Mouse (Mus musculus) hindbrain, embryonic 11.5 days (tissue): ENCODE results near the gene Evi5. TPM values are rescaled to one million over a fixed set of nuclear protein-coding genes. Genes with fewer than 3 reads are reported as not detected.
"Not testable (repeated sequence)": the region's sequence is repeated elsewhere in the genome, so short reads cannot be mapped to it uniquely, and the experiment has no call there.

Experiments used
- ATAC-seq: fragments of 200-750 bp; cut with Nextera tagmentation; 2 replicates; pipeline ENCODE4 v1.8.0; 2017; ENCODE audit warnings: mild to moderate bottlenecking, moderate TSS enrichment, moderate library complexity; ENCODE audit not compliant: low FRiP score
- DNase-seq: peaks from one replicate; pipeline ENCODE4 v3.0.0-alpha.2; 2015; ENCODE audit warnings: low spot score
- H3K27ac ChIP-seq: fragments of 300-500 bp; sonication (generic); 2 replicates; pipeline ENCODE4 v1.5.1; 2014; ENCODE audit warnings: mild to moderate bottlenecking, low read depth, low read length
- H3K27me3 ChIP-seq: fragments of 300-500 bp; sonication (generic); 2 replicates; pipeline ENCODE4 v1.6.1; 2014; ENCODE audit warnings: mild to moderate bottlenecking, low read length, moderate library complexity, mixed read lengths; ENCODE audit not compliant: control insufficient read depth, insufficient read depth
- H3K36me3 ChIP-seq: fragments of 300-500 bp; sonication (generic); 2 replicates; pipeline ENCODE4 v1.6.1; 2014; ENCODE audit warnings: mild to moderate bottlenecking, low read length, moderate library complexity, mixed read lengths; ENCODE audit not compliant: control insufficient read depth, insufficient read depth
- H3K4me1 ChIP-seq: fragments of 300-500 bp; sonication (generic); replicated peaks from 2 replicates; pipeline ENCODE4 v1.6.1; 2014; ENCODE audit warnings: low read length, mixed read lengths; ENCODE audit not compliant: control insufficient read depth, insufficient read depth
- H3K4me2 ChIP-seq: fragments of 300-500 bp; sonication (generic); replicated peaks from 2 replicates; pipeline ENCODE4 v1.6.1; 2014; ENCODE audit warnings: mild to moderate bottlenecking, low read depth, low read length
- H3K4me3 ChIP-seq: fragments of 300-500 bp; sonication (generic); 2 replicates; pipeline ENCODE4 v1.5.1; 2014; ENCODE audit warnings: low read depth, low read length
- H3K9ac ChIP-seq: fragments of 300-500 bp; sonication (generic); 2 replicates; pipeline ENCODE4 v1.6.1; 2014; ENCODE audit warnings: low read depth, low read length
- H3K9me3 ChIP-seq: fragments of 300-500 bp; sonication (generic); 2 replicates; pipeline ENCODE4 v1.6.1; 2016; ENCODE audit warnings: low read length; ENCODE audit not compliant: control insufficient read depth
- WGBS: fragments of 180-500 bp; shearing (Covaris S2); extraction: QIAGEN DNeasy Blood & Tissue Kit; methylation state at CpG from one replicate; pipeline ENCODE4 v1.1.7; 2014; 5-methylcytosine and 5-hydroxymethylcytosine counted together
- polyA plus RNA-seq: library from polyadenylated mRNA; unstranded; fragments of >200 nt; fragmentation: Nextera tagmentation; extraction: Ambion mirVana; gene quantifications from 2 replicates; pipeline ENCODE4 v1.2.1, GENCODE M21; 2014

Evi5 gene
- polyA plus RNA-seq, 1 experiment from 2014 or later = 59.5 TPM

DNA sequence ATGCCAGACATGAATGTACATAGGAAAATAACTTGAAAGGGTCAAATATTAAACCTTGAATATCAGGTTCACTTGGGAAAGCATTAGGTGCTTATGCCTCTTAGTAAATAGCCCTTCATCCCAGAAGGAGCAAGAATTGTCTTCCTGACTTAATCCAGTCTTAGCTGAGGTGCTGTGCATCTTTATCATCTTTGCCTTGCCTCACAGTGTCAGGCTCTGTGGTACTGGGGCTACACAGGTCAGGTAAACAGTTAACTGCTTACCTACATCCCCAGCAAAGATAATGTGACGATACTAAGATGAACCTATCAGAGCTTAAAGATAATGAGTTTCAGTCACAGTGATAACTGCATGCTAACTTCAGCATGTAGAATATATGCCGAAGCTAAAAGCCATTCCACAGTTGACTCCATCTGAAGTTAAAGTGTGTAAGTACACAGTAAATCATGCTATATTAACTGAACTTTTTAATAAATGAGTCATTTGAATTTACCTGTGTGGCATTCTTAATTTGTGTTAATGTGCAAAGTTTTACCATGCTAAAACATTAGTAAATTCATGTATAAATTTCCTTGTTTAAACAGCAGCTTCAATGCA lies 33.7 kb upstream of the Evi5 start:
- H3K36me3 ChIP-seq = peaks cover 14% of the 10 kb centered on the region; the same call in 1 of the 2 replicates
- WGBS = 92% methylated on average over 2 of the region's 2 CpGs

DNA sequence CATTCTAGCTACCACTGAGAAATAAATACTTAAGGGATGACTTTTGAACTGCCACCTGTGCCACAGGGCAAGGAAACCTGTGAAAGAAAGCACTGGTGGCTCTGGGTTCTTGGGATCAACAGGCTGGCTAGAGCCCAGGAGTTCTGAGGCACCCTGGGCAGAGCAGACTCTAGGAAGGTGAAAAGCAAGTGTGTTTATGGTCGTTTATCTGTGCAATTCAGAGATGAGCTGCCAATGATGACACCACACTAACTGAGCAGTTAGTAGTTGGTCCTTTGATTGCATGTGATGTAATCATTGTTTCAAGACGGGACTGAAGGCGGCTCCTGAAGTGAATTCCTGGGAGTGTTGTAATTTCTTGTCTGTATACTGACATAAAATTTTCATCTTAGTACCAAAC lies 29.4 kb upstream of the Evi5 start:
- Histone ChIP-seq H3K9me3 (no peaks in the 10 kb centered on the region), H3K36me3 (peaks cover 12% of the 10 kb centered on the region; the same call in 1 of the 2 replicates), H3K9ac (no peak overlapping the region), H3K4me1 (no peaks in the 10 kb centered on the region), H3K27ac (no peak overlapping the region), H3K4me2 (no peak overlapping the region), H3K4me3 (no peak overlapping the region), H3K27me3 (no peaks in the 10 kb centered on the region)
- WGBS = 88% methylated on average over 3 of the region's 3 CpGs
- ATAC-seq = no peak
- DNase-seq = no peak

More for the DNA sequence above, 33.7 kb upstream of the Evi5 start:
- Histone ChIP-seq H3K27me3 (no peaks in the 10 kb centered on the region), H3K4me1 (no peaks in the 10 kb centered on the region), H3K27ac (no peak overlapping the region), H3K9ac (no peak overlapping the region), H3K9me3 (no peaks in the 10 kb centered on the region), H3K4me3 (no peak overlapping the region), H3K4me2 (no peak overlapping the region)
- DNase-seq (no peak), ATAC-seq (no peak)

GRCm38 (mm10) chr5:107901014-107901615 lies 26.2 kb upstream of the Evi5 start:
- under 1% methylated on average over 23 of the region's 23 CpGs for WGBS
- no peaks in the 10 kb centered on the region for H3K4me1 ChIP-seq
- H3K9me3 ChIP-seq = no peaks in the 10 kb centered on the region
- no peaks in the 10 kb centered on the region for H3K27me3 ChIP-seq
- peak overlapping the region; percentile 64 for H3K4me3 ChIP-seq
- peak overlapping the region; percentile 47 for H3K4me2 ChIP-seq
- DNase-seq = no peak
- H3K36me3 ChIP-seq = no peaks in the 10 kb centered on the region
- H3K27ac ChIP-seq = peak overlapping the region; percentile 82
- peak overlapping the region; percentile 88 for H3K9ac ChIP-seq
- ATAC-seq = no peak; the same call in 1 of the 2 replicates

GRCm38 (mm10) chr5:107900206-107901013 lies 25.5 kb upstream of the Evi5 start, which contains the start of gene Rpl5:
Gene Rpl5, plus strand, starts transcription at chr5:107900502.
- 4% methylated on average over 65 of the region's 66 CpGs for WGBS
- H3K4me1 ChIP-seq = no peaks in the 10 kb centered on the region
- peak; percentile 98 for DNase-seq
- peak; percentile 98 for ATAC-seq
- H3K9me3 ChIP-seq = no peaks in the 10 kb centered on the region
- H3K36me3 ChIP-seq = no peaks in the 10 kb centered on the region
- H3K27me3 ChIP-seq = no peaks in the 10 kb centered on the region
- H3K27ac ChIP-seq = peak within 1 kb of the TSS; percentile 82
- H3K4me2 ChIP-seq = peak within 1 kb of the TSS; percentile 47
- H3K9ac ChIP-seq = peak within 1 kb of the TSS; percentile 88
- H3K4me3 ChIP-seq = peak within 1 kb of the TSS; percentile 64

DNA sequence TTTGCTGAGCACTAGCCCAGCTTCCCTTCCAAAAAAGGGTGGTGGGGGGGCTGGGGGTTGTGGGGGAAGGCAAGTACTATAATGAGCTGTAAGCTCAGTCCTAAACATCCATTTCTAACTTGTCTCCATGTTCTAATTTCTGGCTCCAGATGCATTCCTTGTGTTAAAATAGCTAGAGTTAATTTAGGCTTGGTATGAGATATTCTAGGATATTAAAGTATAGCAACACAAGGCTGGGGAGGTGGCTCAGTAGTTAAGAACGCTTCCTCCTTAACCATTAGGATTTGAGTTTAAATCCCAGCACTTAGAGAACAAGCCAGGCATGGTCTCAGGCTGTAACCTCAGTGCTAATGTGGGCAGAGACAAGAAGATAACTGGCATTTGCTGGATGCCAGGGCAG lies 21.4 kb upstream of the Evi5 start:
- ATAC-seq (no peak), DNase-seq (no peak)
- Histone ChIP-seq H3K9ac (no peak overlapping the region), H3K27me3 (no peaks in the 10 kb centered on the region), H3K27ac (no peak overlapping the region), H3K36me3 (no peaks in the 10 kb centered on the region), H3K4me2 (no peak overlapping the region), H3K4me3 (no peak overlapping the region), H3K9me3 (no peaks in the 10 kb centered on the region), H3K4me1 (no peaks in the 10 kb centered on the region)
- WGBS = 70% methylated on average over 1 of the region's 1 CpGs

DNA sequence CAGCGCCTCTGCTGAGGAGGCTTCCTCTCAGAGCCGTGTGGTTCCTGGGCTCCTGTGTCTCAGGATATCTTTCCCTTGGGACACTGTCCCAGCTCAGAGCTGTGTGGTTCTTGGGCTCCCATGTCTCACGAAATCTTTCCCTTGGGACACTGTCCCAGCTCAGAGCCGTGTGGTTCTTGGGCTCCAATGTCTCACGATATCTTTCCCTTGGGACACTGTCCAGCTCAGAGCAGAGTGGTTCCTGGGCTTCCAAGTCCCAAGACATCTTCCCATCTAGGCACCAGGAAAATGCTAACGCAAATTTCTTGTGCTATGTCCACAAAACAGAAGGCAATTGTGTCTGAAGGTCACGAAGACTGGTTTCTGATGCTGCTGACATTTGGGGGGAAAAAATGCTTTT lies 19.8 kb upstream of the Evi5 start:
- no peak for ATAC-seq
- no peak overlapping the region for H3K4me3 ChIP-seq
- H3K27ac ChIP-seq = no peak overlapping the region
- WGBS = 77% methylated on average over 7 of the region's 7 CpGs
- no peaks in the 10 kb centered on the region for H3K9me3 ChIP-seq
- H3K9ac ChIP-seq = no peak overlapping the region
- H3K4me2 ChIP-seq = no peak overlapping the region
- no peak for DNase-seq
- H3K36me3 ChIP-seq = no peaks in the 10 kb centered on the region
- H3K4me1 ChIP-seq = no peaks in the 10 kb centered on the region
- no peaks in the 10 kb centered on the region for H3K27me3 ChIP-seq

- H3K9me3 ChIP-seq, H3K4me3 ChIP-seq, H3K27me3 ChIP-seq, H3K4me2 ChIP-seq, H3K27ac ChIP-seq, ATAC-seq, H3K36me3 ChIP-seq, H3K9ac ChIP-seq, H3K4me1 ChIP-seq: not testable (repeated sequence)
- WGBS = no CpG with 5 or more reads among the region's 1 CpGs
- DNase-seq = peak; percentile 19
Measured at GRCm38 (mm10) chr5:107891515-107891914, 16.6 kb upstream of the Evi5 start.

DNA sequence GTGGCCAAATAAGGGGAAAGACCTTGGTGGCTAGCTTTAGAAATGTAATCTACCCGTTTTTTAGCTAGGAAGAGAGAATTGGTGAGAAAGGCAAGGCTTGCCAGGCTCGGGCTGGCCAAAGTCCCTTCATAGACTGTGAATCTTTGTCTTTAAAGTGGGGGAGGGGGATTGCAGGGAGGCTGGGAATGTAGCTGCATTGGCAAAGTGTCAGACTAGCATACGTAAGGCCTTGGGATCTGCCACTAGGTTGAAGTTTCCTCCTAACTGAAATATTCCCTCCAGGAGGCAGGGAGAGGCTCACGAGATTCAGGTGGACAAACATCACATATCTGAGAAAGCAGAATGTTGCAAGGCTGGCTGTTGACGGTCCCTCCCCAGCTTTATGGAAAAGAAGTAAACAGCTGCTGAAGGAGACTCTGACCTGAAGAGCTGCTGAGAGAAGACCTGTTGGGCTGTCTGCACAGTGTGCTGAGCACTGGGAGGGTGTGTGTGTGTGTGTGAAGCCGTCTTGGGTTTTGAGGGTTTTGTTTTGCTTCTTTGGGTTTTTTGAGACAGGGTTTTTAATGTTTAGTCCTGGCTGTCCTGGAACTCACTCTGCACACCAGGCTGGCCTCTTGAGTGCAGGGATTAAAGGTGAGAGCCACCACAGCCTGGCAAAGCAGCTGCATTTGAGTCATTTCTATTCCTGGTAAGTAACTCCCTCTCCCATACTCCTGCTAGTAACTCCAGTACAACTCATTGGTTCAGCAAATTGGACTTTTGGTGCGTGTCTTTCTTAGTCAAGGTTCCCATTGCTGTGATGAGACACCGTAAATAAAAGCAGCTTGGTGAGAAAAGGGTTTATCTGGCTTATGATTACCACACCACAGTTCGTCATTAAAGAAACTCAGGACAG lies 15.3 kb upstream of the Evi5 start:
- H3K4me3 ChIP-seq = no peak overlapping the region
- no peak overlapping the region for H3K4me2 ChIP-seq
- WGBS = 67% methylated on average over 9 of the region's 9 CpGs
- H3K4me1 ChIP-seq = no peaks in the 10 kb centered on the region
- no peak overlapping the region for H3K9ac ChIP-seq
- H3K9me3 ChIP-seq = no peaks in the 10 kb centered on the region
- DNase-seq (no peak), ATAC-seq (no peak)
- H3K36me3 ChIP-seq = no peaks in the 10 kb centered on the region
- no peaks in the 10 kb centered on the region for H3K27me3 ChIP-seq
- H3K27ac ChIP-seq = no peak overlapping the region
